Mouse (Mus musculus): ENCODE data around the gene Ube2q1. TPM values are rescaled to one million over a fixed set of nuclear protein-coding genes. Genes with fewer than 3 reads are reported as not detected.
A peak's percentile ranks its signal among the peaks of the same experiment; 100 is the strongest.

Gene Ube2q1
- polyA plus RNA-seq, 1 experiment from 2014 or later = 9.8 TPM

DNA sequence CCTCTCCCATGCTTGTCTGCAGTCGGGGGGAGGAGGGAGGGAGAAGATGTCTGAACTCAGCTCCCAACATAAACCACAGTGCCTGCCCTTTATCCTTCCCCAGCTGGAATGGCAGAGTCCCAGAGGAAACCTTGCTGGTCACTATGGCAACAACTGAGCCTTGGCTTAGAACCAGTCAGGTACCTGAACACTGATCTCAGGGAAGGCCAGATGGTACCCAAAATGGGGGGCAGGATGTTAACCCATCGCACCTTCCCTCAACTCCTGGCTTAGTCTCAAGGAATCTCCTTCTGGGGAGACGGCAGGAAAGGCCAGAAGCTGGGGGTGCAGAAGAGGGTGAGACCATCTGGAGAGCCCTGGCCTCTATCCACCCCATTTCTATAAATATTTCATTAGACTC, 13.6 kb upstream of the Ube2q1 start:
- Histone ChIP-seq H3K9ac (replicated peaks; ENCODE audit: low read length) (no peak overlapping the region), H3K4me2 (replicated peaks; ENCODE audit: low read depth, low read length) (no peak overlapping the region), H3K27ac (ENCODE audit: low read length) (no peak overlapping the region), H3K9me3 (ENCODE audit: low read length) (no peaks in the 10 kb centered on the region), H3K27me3 (ENCODE audit: insufficient read depth, low read length) (no peaks in the 10 kb centered on the region), H3K4me1 (ENCODE audit: insufficient read depth, low read length) (peaks cover 6% of the 10 kb centered on the region; the same call in 1 of the 2 replicates), H3K36me3 (ENCODE audit: insufficient read depth, low read length) (no peaks in the 10 kb centered on the region), H3K4me3 (ENCODE audit: low read length) (no peak overlapping the region)
- 62% methylated on average over 3 of the region's 3 CpGs for WGBS
- no peak for ATAC-seq (ENCODE audit: low FRiP score, low TSS enrichment)

DNA sequence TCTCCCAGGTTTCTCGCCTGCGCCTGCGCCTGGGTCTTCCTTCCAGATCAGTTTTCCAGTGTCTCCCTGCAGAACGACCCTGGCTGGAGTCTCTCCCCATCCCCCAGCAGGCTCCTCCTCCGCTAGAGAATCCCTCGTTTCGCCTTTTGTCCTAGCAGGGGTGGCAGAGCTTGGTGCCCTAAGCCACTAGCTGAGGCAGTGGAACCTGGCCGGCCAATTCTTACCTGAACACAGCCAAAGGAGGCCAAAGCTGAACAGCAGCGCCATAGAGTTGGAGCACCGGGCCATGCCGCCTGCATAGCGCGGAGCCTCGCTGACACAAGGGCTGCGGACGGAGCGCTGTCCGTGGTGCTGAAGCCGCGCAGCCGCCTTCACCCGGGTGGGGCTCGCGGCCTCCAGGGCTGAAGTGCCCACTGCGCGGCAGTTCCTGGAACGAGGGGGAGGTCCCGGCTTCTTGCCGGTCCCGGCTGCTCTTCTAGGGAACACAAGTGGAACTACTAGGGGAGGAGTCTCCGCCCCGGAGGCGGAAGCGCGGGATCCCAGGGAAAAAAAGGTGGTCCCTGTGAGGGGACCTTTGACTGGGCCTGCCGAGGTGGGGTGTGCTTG, 9.2 kb upstream of the Ube2q1 start, which contains the start of gene Chrnb2:
Chrnb2 (minus strand) TSS at position 514 of the 606 bp plus-strand sequence.
- peaks cover 6% of the 10 kb centered on the region; the same call in 1 of the 2 replicates for H3K4me1 ChIP-seq (ENCODE audit: insufficient read depth, low read length)
- peak; percentile 96 for ATAC-seq (ENCODE audit: low FRiP score, low TSS enrichment)
- H3K36me3 ChIP-seq (ENCODE audit: insufficient read depth, low read length) = no peaks in the 10 kb centered on the region
- peak within 1 kb of the TSS; percentile 50 for H3K4me2 ChIP-seq (replicated peaks; ENCODE audit: low read depth, low read length)
- H3K9me3 ChIP-seq (ENCODE audit: low read length) = no peaks in the 10 kb centered on the region
- H3K27ac ChIP-seq (ENCODE audit: low read length) = no peak within 1 kb of the TSS
- H3K9ac ChIP-seq (replicated peaks; ENCODE audit: low read length) = no peak within 1 kb of the TSS
- peak within 1 kb of the TSS; percentile 25 for H3K4me3 ChIP-seq (ENCODE audit: low read length)
- WGBS = under 1% methylated on average over 36 of the region's 36 CpGs
- no peaks in the 10 kb centered on the region for H3K27me3 ChIP-seq (ENCODE audit: insufficient read depth, low read length)

DNA sequence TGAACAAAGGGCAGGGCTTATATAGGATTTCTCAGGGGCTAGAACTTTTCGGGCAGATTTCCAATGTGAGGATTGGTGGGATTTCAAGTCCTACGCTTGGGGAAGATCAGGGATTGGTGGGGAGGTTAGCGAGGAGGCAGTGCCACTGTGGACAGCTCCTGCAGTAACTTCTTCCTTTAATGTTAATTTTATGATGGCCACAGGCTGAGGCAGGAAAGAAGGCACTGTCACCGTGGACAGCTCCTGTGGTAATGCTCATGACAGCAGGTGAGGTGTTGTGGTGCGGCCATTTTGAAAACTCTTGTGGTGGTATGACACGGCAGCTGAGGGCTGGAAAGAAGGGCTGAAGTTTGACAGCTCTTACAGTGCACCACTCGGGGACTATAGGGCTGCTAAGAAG, 3.8 kb upstream of the Ube2q1 start:
- Histone ChIP-seq H3K4me1 (ENCODE audit: insufficient read depth, low read length) (peaks cover 15% of the 10 kb centered on the region), H3K36me3 (ENCODE audit: insufficient read depth, low read length) (no peaks in the 10 kb centered on the region), H3K4me2 (replicated peaks; ENCODE audit: low read depth, low read length) (no peak overlapping the region), H3K9ac (replicated peaks; ENCODE audit: low read length) (no peak overlapping the region), H3K27ac (ENCODE audit: low read length) (no peak overlapping the region), H3K4me3 (ENCODE audit: low read length) (no peak overlapping the region), H3K27me3 (ENCODE audit: insufficient read depth, low read length) (no peaks in the 10 kb centered on the region), H3K9me3 (ENCODE audit: low read length) (no peaks in the 10 kb centered on the region)
- 69% methylated on average over 7 of the region's 7 CpGs for WGBS
- ATAC-seq (ENCODE audit: low FRiP score, low TSS enrichment) = no peak

DNA sequence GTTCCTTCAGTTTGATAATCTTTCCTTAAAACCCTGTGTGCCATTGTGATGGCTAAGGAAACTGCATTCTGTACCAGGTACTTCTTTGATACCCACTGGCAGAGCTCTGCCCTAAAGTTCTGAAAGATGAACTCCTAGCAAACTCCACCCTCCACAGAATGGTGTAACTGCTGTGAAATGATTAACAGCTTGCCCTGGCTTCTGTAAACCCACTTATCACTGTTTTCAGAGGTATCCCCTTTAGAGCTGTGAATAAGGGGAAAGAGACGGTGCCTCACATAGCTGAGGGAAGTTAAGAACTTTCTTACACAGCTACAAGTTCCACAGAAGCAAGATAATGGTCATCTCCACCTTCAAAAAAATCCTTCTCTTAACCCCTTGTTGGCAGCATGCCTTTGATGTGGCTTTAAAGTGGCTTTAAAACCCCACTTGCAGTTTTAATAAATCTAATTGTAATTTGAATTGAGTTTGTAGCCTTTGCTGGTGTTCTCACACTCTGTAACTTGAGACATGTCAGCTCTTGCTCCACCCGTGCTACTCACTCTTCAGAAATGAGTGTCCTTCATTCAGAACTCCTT, 2.9 kb upstream of the Ube2q1 start:
- no peaks in the 10 kb centered on the region for H3K9me3 ChIP-seq (ENCODE audit: low read length)
- H3K4me3 ChIP-seq (ENCODE audit: low read length) = no peak overlapping the region
- H3K4me1 ChIP-seq (ENCODE audit: insufficient read depth, low read length) = peaks cover 24% of the 10 kb centered on the region
- H3K36me3 ChIP-seq (ENCODE audit: insufficient read depth, low read length) = no peaks in the 10 kb centered on the region
- no peak for ATAC-seq (ENCODE audit: low FRiP score, low TSS enrichment)
- no peak overlapping the region for H3K9ac ChIP-seq (replicated peaks; ENCODE audit: low read length)
- H3K27me3 ChIP-seq (ENCODE audit: insufficient read depth, low read length) = no peaks in the 10 kb centered on the region
- no peak overlapping the region for H3K27ac ChIP-seq (ENCODE audit: low read length)
- no peak overlapping the region for H3K4me2 ChIP-seq (replicated peaks; ENCODE audit: low read depth, low read length)
- 39% methylated on average over 2 of the region's 2 CpGs for WGBS

DNA sequence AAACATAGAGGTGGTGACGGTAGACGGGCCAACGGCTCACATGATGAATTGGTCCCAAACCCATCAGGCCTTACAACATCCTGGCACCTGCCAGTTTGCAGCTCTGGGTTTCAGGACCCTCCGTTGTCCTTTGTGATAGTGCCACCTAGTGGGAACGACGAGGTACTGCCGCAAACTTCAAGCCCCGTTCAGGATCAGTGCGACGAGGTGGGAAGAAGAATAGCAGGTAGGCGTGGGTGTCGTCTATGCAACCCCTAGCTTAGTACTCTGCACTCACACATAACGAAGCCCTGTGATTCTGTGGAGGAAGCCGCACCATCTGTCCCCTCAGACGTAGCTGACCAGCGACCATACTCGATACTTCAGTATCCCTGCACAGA, 838 bp upstream of the Ube2q1 start:
- H3K36me3 ChIP-seq (ENCODE audit: insufficient read depth, low read length) = peaks cover 13% of the 10 kb centered on the region
- H3K27me3 ChIP-seq (ENCODE audit: insufficient read depth, low read length) = no peaks in the 10 kb centered on the region
- peaks cover 28% of the 10 kb centered on the region for H3K4me1 ChIP-seq (ENCODE audit: insufficient read depth, low read length)
- peak overlapping the region; percentile 95 for H3K27ac ChIP-seq (ENCODE audit: low read length)
- H3K9ac ChIP-seq (replicated peaks; ENCODE audit: low read length) = peak overlapping the region; percentile 96
- peak overlapping the region; percentile 94 for H3K4me3 ChIP-seq (ENCODE audit: low read length)
- ATAC-seq (ENCODE audit: low FRiP score, low TSS enrichment) = no peak; the same call in 1 of the 2 replicates
- WGBS = under 1% methylated on average over 17 of the region's 17 CpGs
- H3K4me2 ChIP-seq (replicated peaks; ENCODE audit: low read depth, low read length) = peak overlapping the region; percentile 86
- no peaks in the 10 kb centered on the region for H3K9me3 ChIP-seq (ENCODE audit: low read length)

DNA sequence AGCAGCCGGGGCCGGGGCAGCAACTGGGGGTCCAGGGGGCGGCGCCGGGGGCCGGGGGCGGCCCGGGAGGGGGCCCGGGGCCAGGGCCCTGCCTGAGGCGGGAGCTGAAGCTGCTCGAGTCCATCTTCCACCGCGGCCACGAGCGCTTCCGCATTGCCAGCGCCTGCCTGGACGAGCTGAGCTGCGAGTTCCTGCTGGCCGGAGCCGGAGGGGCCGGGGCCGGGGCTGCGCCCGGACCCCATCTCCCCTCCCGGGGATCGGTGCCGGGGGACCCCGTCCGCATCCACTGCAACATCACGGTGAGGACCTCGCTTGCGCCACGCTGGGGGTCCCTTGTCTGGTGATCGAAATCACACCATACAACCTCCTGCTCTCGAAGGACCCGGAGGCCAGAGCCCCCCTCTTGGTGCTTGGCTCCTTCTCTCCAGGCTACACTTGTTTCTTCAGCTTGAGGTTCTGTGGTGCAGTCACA, 360 bp downstream of the Ube2q1 start:
- 0% methylated on average over 27 of the region's 37 CpGs for WGBS
- H3K9ac ChIP-seq (replicated peaks; ENCODE audit: low read length) = peak overlapping the region; percentile 96
- H3K27ac ChIP-seq (ENCODE audit: low read length) = peak overlapping the region; percentile 95
- H3K36me3 ChIP-seq (ENCODE audit: insufficient read depth, low read length) = peaks cover 19% of the 10 kb centered on the region
- H3K4me3 ChIP-seq (ENCODE audit: low read length) = peak overlapping the region; percentile 94
- no peaks in the 10 kb centered on the region for H3K9me3 ChIP-seq (ENCODE audit: low read length)
- H3K4me2 ChIP-seq (replicated peaks; ENCODE audit: low read depth, low read length) = peak overlapping the region; percentile 86
- peaks cover 28% of the 10 kb centered on the region for H3K4me1 ChIP-seq (ENCODE audit: insufficient read depth, low read length)
- peak; percentile 54 for ATAC-seq (ENCODE audit: low FRiP score, low TSS enrichment)
- no peaks in the 10 kb centered on the region for H3K27me3 ChIP-seq (ENCODE audit: insufficient read depth, low read length)

DNA sequence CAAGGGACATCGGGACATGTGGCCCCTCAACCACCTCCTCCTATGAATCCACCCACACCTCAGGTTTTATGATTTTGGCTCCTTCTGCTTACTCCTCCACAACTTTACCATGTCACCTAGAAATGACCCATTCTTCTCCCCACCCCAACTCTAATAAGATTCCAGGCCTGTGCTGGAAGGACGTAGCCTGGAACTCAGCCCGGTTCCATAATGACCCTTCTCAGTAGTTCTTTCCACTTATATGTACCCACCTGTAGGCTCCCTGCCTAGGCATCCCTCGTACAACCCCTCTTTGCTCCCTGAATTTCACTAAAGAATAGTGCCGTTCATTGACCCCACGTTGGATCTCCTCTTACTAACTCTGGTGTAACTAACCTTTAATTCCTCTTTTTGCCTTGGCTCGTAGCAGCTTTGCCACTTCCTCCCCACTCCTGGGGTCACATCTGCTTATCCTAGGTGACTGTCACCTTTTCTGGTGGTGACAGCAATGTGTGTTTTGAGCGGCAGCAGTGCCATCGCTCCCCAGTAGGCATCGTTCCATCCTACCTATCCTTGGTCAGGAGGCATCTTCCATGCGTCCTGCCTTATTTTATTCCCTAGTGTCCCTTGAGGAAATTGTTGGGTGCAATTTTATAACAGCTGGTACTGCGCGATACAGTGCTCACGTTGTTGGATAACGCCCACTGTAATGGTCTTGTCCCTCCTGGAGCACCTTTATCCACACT, 982 bp downstream of the Ube2q1 start:
- Histone ChIP-seq H3K4me3 (ENCODE audit: low read length) (peak overlapping the region; percentile 94), H3K9me3 (ENCODE audit: low read length) (no peaks in the 10 kb centered on the region), H3K36me3 (ENCODE audit: insufficient read depth, low read length) (peaks cover 26% of the 10 kb centered on the region), H3K27me3 (ENCODE audit: insufficient read depth, low read length) (no peaks in the 10 kb centered on the region), H3K4me1 (ENCODE audit: insufficient read depth, low read length) (peaks cover 28% of the 10 kb centered on the region), H3K9ac (replicated peaks; ENCODE audit: low read length) (peak overlapping the region; percentile 96), H3K27ac (ENCODE audit: low read length) (peak overlapping the region; percentile 95), H3K4me2 (replicated peaks; ENCODE audit: low read depth, low read length) (peak overlapping the region; percentile 86)
- ATAC-seq (ENCODE audit: low FRiP score, low TSS enrichment) = no peak
- 35% methylated on average over 15 of the region's 15 CpGs for WGBS

DNA sequence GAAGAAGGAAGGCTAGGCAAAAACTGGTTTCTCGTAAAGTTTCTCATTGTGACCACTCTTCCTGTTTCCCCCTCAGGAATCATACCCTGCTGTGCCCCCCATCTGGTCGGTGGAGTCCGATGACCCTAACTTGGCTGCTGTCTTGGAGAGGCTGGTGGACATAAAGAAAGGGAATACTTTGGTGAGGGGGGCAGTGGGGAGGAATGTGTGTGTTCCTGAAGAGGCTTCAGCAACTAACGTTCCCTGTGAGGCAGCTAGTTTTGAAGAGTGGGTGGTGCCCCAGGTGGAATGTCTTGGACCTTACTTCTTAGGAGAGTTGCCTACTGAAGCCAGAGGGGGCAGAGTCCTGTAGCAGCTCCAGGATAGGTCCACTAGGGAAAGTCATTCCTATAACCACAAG, 2.6 kb downstream of the Ube2q1 start:
- H3K4me1 ChIP-seq (ENCODE audit: insufficient read depth, low read length) = peaks cover 28% of the 10 kb centered on the region
- no peak overlapping the region for H3K27ac ChIP-seq (ENCODE audit: low read length)
- no peak overlapping the region for H3K4me3 ChIP-seq (ENCODE audit: low read length)
- no peaks in the 10 kb centered on the region for H3K27me3 ChIP-seq (ENCODE audit: insufficient read depth, low read length)
- no peaks in the 10 kb centered on the region for H3K9me3 ChIP-seq (ENCODE audit: low read length)
- WGBS = 77% methylated on average over 4 of the region's 4 CpGs
- peak overlapping the region; percentile 86; the same call in 1 of the 2 replicates for H3K4me2 ChIP-seq (replicated peaks; ENCODE audit: low read depth, low read length)
- no peak for ATAC-seq (ENCODE audit: low FRiP score, low TSS enrichment)
- no peak overlapping the region for H3K9ac ChIP-seq (replicated peaks; ENCODE audit: low read length)
- peaks cover 42% of the 10 kb centered on the region for H3K36me3 ChIP-seq (ENCODE audit: insufficient read depth, low read length)

DNA sequence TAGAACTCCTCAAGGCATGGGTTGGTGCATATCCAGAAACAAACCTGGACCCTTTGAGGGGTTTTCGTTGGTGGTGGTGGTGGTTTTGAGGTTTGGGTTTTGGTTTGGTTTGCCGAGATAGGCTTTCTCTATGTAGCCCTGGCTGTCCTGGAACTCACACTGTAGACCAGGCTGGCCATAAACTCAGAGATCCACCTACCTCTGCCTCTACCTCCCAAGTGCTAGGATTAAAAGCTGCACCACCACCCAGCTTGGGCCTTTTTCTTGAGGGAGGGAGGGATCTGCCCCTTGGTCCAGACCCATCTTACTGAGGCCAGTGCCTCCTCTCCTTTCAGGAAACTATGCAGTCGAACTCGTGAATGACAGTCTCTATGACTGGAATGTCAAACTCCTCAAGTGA, 6.7 kb downstream of the Ube2q1 start:
- no peak overlapping the region for H3K9ac ChIP-seq (replicated peaks; ENCODE audit: low read length)
- 95% methylated on average over 4 of the region's 4 CpGs for WGBS
- peaks cover 7% of the 10 kb centered on the region for H3K4me1 ChIP-seq (ENCODE audit: insufficient read depth, low read length)
- no peaks in the 10 kb centered on the region for H3K9me3 ChIP-seq (ENCODE audit: low read length)
- no peaks in the 10 kb centered on the region for H3K27me3 ChIP-seq (ENCODE audit: insufficient read depth, low read length)
- no peak overlapping the region for H3K4me3 ChIP-seq (ENCODE audit: low read length)
- ATAC-seq (ENCODE audit: low FRiP score, low TSS enrichment) = no peak
- H3K4me2 ChIP-seq (replicated peaks; ENCODE audit: low read depth, low read length) = no peak overlapping the region
- H3K36me3 ChIP-seq (ENCODE audit: insufficient read depth, low read length) = peaks cover 70% of the 10 kb centered on the region
- H3K27ac ChIP-seq (ENCODE audit: low read length) = no peak overlapping the region

DNA sequence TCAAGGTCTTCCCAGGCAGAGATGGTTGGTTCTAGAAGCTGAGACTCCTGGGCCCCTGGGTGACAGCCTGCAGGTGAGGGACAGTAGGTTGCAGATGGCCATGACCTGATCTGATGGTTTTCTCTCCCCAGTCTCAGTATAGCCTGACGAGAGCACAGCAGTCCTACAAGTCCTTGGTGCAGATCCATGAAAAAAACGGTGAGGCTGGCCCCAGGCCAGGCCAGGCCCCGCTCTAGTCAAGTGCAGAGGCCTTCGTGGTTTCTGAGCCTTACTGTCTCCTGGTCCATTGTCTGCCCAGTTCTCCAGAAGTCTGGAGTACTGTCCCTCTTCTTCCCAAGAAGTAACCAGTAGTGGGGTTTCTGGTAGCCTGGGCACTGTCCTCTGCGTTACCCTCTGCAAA, 8.2 kb downstream of the Ube2q1 start:
- no peak for ATAC-seq (ENCODE audit: low FRiP score, low TSS enrichment)
- no peaks in the 10 kb centered on the region for H3K9me3 ChIP-seq (ENCODE audit: low read length)
- 76% methylated on average over 5 of the region's 5 CpGs for WGBS

More for the DNA sequence above, 8.2 kb downstream of the Ube2q1 start:
- no peaks in the 10 kb centered on the region for H3K27me3 ChIP-seq (ENCODE audit: insufficient read depth, low read length)
- no peak overlapping the region for H3K4me3 ChIP-seq (ENCODE audit: low read length)
- H3K4me1 ChIP-seq (ENCODE audit: insufficient read depth, low read length) = no peaks in the 10 kb centered on the region; the same call in 1 of the 2 replicates
- no peak overlapping the region for H3K4me2 ChIP-seq (replicated peaks; ENCODE audit: low read depth, low read length)
- H3K36me3 ChIP-seq (ENCODE audit: insufficient read depth, low read length) = peaks cover 64% of the 10 kb centered on the region
- no peak overlapping the region for H3K9ac ChIP-seq (replicated peaks; ENCODE audit: low read length)
- no peak overlapping the region for H3K27ac ChIP-seq (ENCODE audit: low read length)
